ENCODE assay signal across 11 mouse cellular contexts in the genomic region with DNA sequence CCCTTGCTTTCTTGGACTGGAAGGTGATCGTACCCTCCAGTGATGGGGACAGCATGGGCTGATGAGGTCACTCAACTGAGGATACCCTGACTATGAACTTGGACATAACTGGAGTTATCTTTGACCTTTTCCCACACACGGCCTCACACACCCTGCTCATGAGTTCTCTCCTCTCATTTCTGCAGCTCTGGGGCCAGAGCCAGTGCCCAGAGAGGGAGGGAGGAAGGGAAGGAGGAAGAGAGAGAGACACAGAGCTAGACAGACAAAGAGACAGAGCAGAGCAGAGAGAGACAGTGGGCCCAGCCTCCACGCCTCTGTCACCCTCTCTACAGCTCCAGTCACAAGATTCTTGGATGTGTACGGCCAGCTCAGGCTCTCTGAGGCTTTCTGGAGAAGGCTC. TPM values are rescaled to one million over a fixed set of nuclear protein-coding genes. Genes with fewer than 3 reads are reported as not detected.
DNase-seq lines count a peak whose midpoint lies in the region; ATAC-seq and TF ChIP-seq lines count a peak whose summit lies in the region.
"Had no signal": no experiment of that assay in that cellular context is flagged by ENCODE, and none has a peak within 500 bp of the region (broad histone marks: within the 10 kb centered on the region; RNA-seq: fewer than 3 reads in every experiment).

No protein-coding gene starts in this region.

- no peak overlapping the region for H3K4me2 ChIP-seq in midbrain, embryonic 11.5 days
- H3K4me2 ChIP-seq in midbrain, postnatal 0 days (ENCODE audit: low read depth, low read length, poor library complexity, severe bottlenecking): no peak overlapping the region
- H3K4me2 ChIP-seq in embryonic facial prominence, embryonic 14.5 days (ENCODE audit: low read depth, low read length): no peak overlapping the region
- no peak overlapping the region for H3K4me2 ChIP-seq in liver, postnatal 0 days (ENCODE audit: low read depth, low read length)

- H3K9ac ChIP-seq in midbrain, embryonic 11.5 days (ENCODE audit: low read length): no peak overlapping the region
- H3K9ac ChIP-seq in midbrain, postnatal 0 days (replicated peaks; ENCODE audit: low read length, poor library complexity, severe bottlenecking): no peak overlapping the region
- no peak overlapping the region for H3K9ac ChIP-seq in embryonic facial prominence, embryonic 14.5 days (ENCODE audit: low read depth, low read length)
- H3K9ac ChIP-seq in liver, postnatal 0 days (replicated peaks): no peak overlapping the region

- H3K27ac ChIP-seq in midbrain, embryonic 11.5 days (ENCODE audit: low read depth, low read length): no peak overlapping the region
- H3K27ac ChIP-seq in midbrain, postnatal 0 days (ENCODE audit: low read depth, low read length): no peak overlapping the region
- H3K27ac ChIP-seq in embryonic facial prominence, embryonic 14.5 days (replicated peaks; ENCODE audit: low read depth, low read length): peak overlapping the region; percentile 34; the same call in 1 of the 2 replicates
- peak overlapping the region; percentile 34 for H3K27ac ChIP-seq in liver, postnatal 0 days (ENCODE audit: low read depth)
- H3K27ac ChIP-seq: macrophage had no signal

- H3K27me3 ChIP-seq in midbrain, embryonic 11.5 days (ENCODE audit: control insufficient read depth, insufficient read depth, low read length): no peaks in the 10 kb centered on the region
- H3K27me3 ChIP-seq in midbrain, postnatal 0 days (ENCODE audit: insufficient read depth, low read length): no peaks in the 10 kb centered on the region
- H3K27me3 ChIP-seq in embryonic facial prominence, embryonic 14.5 days (replicated peaks; ENCODE audit: control insufficient read depth, insufficient read depth, low read length): no peaks in the 10 kb centered on the region
- H3K27me3 ChIP-seq in liver, postnatal 0 days (ENCODE audit: insufficient read depth, low read length): no peaks in the 10 kb centered on the region

- TF ChIP-seq EP300 in liver, postnatal 0 days (IDR thresholded peaks at IDR 0.05; ENCODE audit: low read depth): no peak

- peaks cover 21% of the 10 kb centered on the region for H3K4me1 ChIP-seq in midbrain, embryonic 11.5 days (ENCODE audit: control insufficient read depth, insufficient read depth, low read length)
- H3K4me1 ChIP-seq in midbrain, postnatal 0 days (ENCODE audit: insufficient read depth, low read length): no peaks in the 10 kb centered on the region
- peaks cover 5% of the 10 kb centered on the region; the same call in 1 of the 2 replicates for H3K4me1 ChIP-seq in embryonic facial prominence, embryonic 14.5 days (ENCODE audit: control insufficient read depth, insufficient read depth, low read length)
- H3K4me1 ChIP-seq in liver, postnatal 0 days (ENCODE audit: insufficient read depth): peaks cover 10% of the 10 kb centered on the region

- intact Hi-C loops in heart, postnatal 14 days (cut with DNase I): no loop called here

- DNase-seq in heart, postnatal 14 days: peak; percentile 17 to 22
- no peak for DNase-seq in heart, postnatal 4 days
- DNase-seq in midbrain, embryonic 11.5 days (ENCODE audit: low spot score, missing footprints): peak; percentile 81
- DNase-seq in midbrain, postnatal 0 days (ENCODE audit: low spot score): no peak
- no peak for DNase-seq in embryonic facial prominence, embryonic 14.5 days (ENCODE audit: low spot score)
- DNase-seq in liver, postnatal 0 days: no peak
- no peak for DNase-seq in embryo, embryonic 10 days (ENCODE audit: low spot score)
- DNase-seq in retina, postnatal 1 day: no peak
- DNase-seq: thymus, postnatal 25 days had no signal

- H3K36me3 ChIP-seq in midbrain, embryonic 11.5 days (ENCODE audit: control insufficient read depth, insufficient read depth, low read length): no peaks in the 10 kb centered on the region
- no peaks in the 10 kb centered on the region for H3K36me3 ChIP-seq in midbrain, postnatal 0 days (ENCODE audit: insufficient read depth, low read length)
- no peaks in the 10 kb centered on the region for H3K36me3 ChIP-seq in embryonic facial prominence, embryonic 14.5 days (ENCODE audit: control insufficient read depth, insufficient read depth, low read length)
- no peaks in the 10 kb centered on the region for H3K36me3 ChIP-seq in liver, postnatal 0 days (replicated peaks; ENCODE audit: insufficient read depth, low read length)

- no peak for ATAC-seq in midbrain, embryonic 11.5 days (ENCODE audit: low FRiP score)
- no peak for ATAC-seq in midbrain, postnatal 0 days (ENCODE audit: low FRiP score)
- ATAC-seq in embryonic facial prominence, embryonic 14.5 days (ENCODE audit: low read depth): no peak
- no peak for ATAC-seq in liver, postnatal 0 days
- ATAC-seq: forebrain, embryonic 14.5 days had no signal

- WGBS in midbrain, embryonic 11.5 days: 76% methylated on average over 4 of the region's 4 CpGs
- 54% methylated on average over 4 of the region's 4 CpGs for WGBS in midbrain, postnatal 0 days
- 58% methylated on average over 4 of the region's 4 CpGs for WGBS in embryonic facial prominence, embryonic 14.5 days
- WGBS in liver, postnatal 0 days (ENCODE audit: insufficient replicate concordance): 69% methylated on average over 4 of the region's 4 CpGs

- TF ChIP-seq CTCF in midbrain, postnatal 0 days (IDR thresholded peaks at IDR 0.05): no peak
- no peak for TF ChIP-seq CTCF in liver, postnatal 0 days (IDR thresholded peaks at IDR 0.05; ENCODE audit: low read depth)

- H3K4me3 ChIP-seq in midbrain, embryonic 11.5 days (ENCODE audit: low read depth, low read length): no peak overlapping the region
- no peak overlapping the region for H3K4me3 ChIP-seq in midbrain, postnatal 0 days (ENCODE audit: low read depth, low read length)
- H3K4me3 ChIP-seq in embryonic facial prominence, embryonic 14.5 days (ENCODE audit: low read depth, low read length): no peak overlapping the region
- no peak overlapping the region for H3K4me3 ChIP-seq in liver, postnatal 0 days (ENCODE audit: low read depth, low read length)

- H3K9me3 ChIP-seq in midbrain, embryonic 11.5 days (ENCODE audit: control insufficient read depth, low read length): no peaks in the 10 kb centered on the region
- no peaks in the 10 kb centered on the region for H3K9me3 ChIP-seq in midbrain, postnatal 0 days (ENCODE audit: low read length)
- H3K9me3 ChIP-seq in embryonic facial prominence, embryonic 14.5 days (ENCODE audit: control insufficient read depth, low read length): no peaks in the 10 kb centered on the region
- H3K9me3 ChIP-seq in liver, postnatal 0 days (ENCODE audit: low read length): no peaks in the 10 kb centered on the region

RNA-seq across cellular contexts. Expression of a gene that starts 3.4 kb away (rescaled TPM):
- total RNA-seq in heart, postnatal 14 days (2021): 10 to 100 TPM; 19.3 to 20.3 TPM
- 10 to 100 TPM; 21.3 to 23.3 TPM for total RNA-seq in heart, postnatal 4 days (2021)
- 38.2 and 44.4 TPM in 2 replicates for polyA plus RNA-seq in midbrain, embryonic 11.5 days (2014; fragmentation: Nextera tagmentation; extraction: Ambion mirVana)
- 32.9 and 34.1 TPM in 2 replicates for total RNA-seq in midbrain, postnatal 0 days (2014; rRNA removed)
- polyA plus RNA-seq in midbrain, postnatal 0 days (2015; fragmentation: Nextera tagmentation; extraction: Ambion mirVana): 33.7 and 38.3 TPM in 2 replicates
- polyA plus RNA-seq in embryonic facial prominence, embryonic 14.5 days (2014; fragmentation: Nextera tagmentation; extraction: Ambion mirVana): 35.0 and 43.5 TPM in 2 replicates
- polyA plus RNA-seq in liver, postnatal 0 days (2015; fragmentation: Nextera tagmentation; extraction: Ambion mirVana): 12.3 and 14.5 TPM in 2 replicates

RNA-seq across cellular contexts. Expression of a gene that starts 4.4 kb away (rescaled TPM):
- total RNA-seq in heart, postnatal 14 days (2021): 10 to 100 TPM; 18.1 to 19.0 TPM
- total RNA-seq in heart, postnatal 4 days (2021): 1 to 10 TPM; 7.5 to 8.3 TPM
- 1.1 and 1.2 TPM in 2 replicates for polyA plus RNA-seq in midbrain, embryonic 11.5 days (2014; fragmentation: Nextera tagmentation; extraction: Ambion mirVana)
- total RNA-seq in midbrain, postnatal 0 days (2014; rRNA removed): 2.3 and 3.4 TPM in 2 replicates
- polyA plus RNA-seq in midbrain, postnatal 0 days (2015; fragmentation: Nextera tagmentation; extraction: Ambion mirVana): 2.4 and 2.5 TPM in 2 replicates
- 5.5 and 6.2 TPM in 2 replicates for polyA plus RNA-seq in embryonic facial prominence, embryonic 14.5 days (2014; fragmentation: Nextera tagmentation; extraction: Ambion mirVana)
- polyA plus RNA-seq in liver, postnatal 0 days (2015; fragmentation: Nextera tagmentation; extraction: Ambion mirVana): 1.6 and 1.9 TPM in 2 replicates

RNA-seq across cellular contexts. Expression of a gene that starts 6.6 kb away (rescaled TPM):
- total RNA-seq in heart, postnatal 14 days (2021): under 1 TPM in 1 of 2 experiments, not detected in 1; 0.10 TPM
- total RNA-seq in heart, postnatal 4 days (2021): under 1 TPM in 1 of 2 experiments, not detected in 1; 0.14 TPM
- 0.12 and 0.23 TPM in 2 replicates for polyA plus RNA-seq in midbrain, embryonic 11.5 days (2014; fragmentation: Nextera tagmentation; extraction: Ambion mirVana)
- total RNA-seq in midbrain, postnatal 0 days (2014; rRNA removed): 1.8 and 2.2 TPM in 2 replicates
- 2.9 and 3.1 TPM in 2 replicates for polyA plus RNA-seq in midbrain, postnatal 0 days (2015; fragmentation: Nextera tagmentation; extraction: Ambion mirVana)
- 0.36 and 0.60 TPM in 2 replicates for polyA plus RNA-seq in embryonic facial prominence, embryonic 14.5 days (2014; fragmentation: Nextera tagmentation; extraction: Ambion mirVana)
- not detected in 2 replicates for polyA plus RNA-seq in liver, postnatal 0 days (2015; fragmentation: Nextera tagmentation; extraction: Ambion mirVana)
- polyA plus RNA-seq: macrophage had no signal

RNA-seq across cellular contexts. Expression of a gene that starts 19.2 kb away (rescaled TPM):
- total RNA-seq in heart, postnatal 14 days (2021): 10 to 100 TPM; 62.4 to 68.8 TPM
- total RNA-seq in heart, postnatal 4 days (2021): 100 to 1,000 TPM in 1 of 2 experiments, 10 to 100 TPM in 1; 96.8 to 101 TPM
- polyA plus RNA-seq in midbrain, embryonic 11.5 days (2014; fragmentation: Nextera tagmentation; extraction: Ambion mirVana): 219 and 256 TPM in 2 replicates
- total RNA-seq in midbrain, postnatal 0 days (2014; rRNA removed): 543 and 647 TPM in 2 replicates
- polyA plus RNA-seq in midbrain, postnatal 0 days (2015; fragmentation: Nextera tagmentation; extraction: Ambion mirVana): 242 and 248 TPM in 2 replicates
- polyA plus RNA-seq in embryonic facial prominence, embryonic 14.5 days (2014; fragmentation: Nextera tagmentation; extraction: Ambion mirVana): 90.2 and 101 TPM in 2 replicates
- polyA plus RNA-seq in liver, postnatal 0 days (2015; fragmentation: Nextera tagmentation; extraction: Ambion mirVana): 4.9 and 6.1 TPM in 2 replicates

RNA-seq across cellular contexts. Expression of a gene that starts 24.8 kb away (rescaled TPM):
- 10 to 100 TPM; 21.9 to 22.0 TPM for total RNA-seq in heart, postnatal 14 days (2021)
- total RNA-seq in heart, postnatal 4 days (2021): 10 to 100 TPM; 23.7 to 26.1 TPM
- 30.8 and 34.5 TPM in 2 replicates for polyA plus RNA-seq in midbrain, embryonic 11.5 days (2014; fragmentation: Nextera tagmentation; extraction: Ambion mirVana)
- total RNA-seq in midbrain, postnatal 0 days (2014; rRNA removed): 69.8 and 73.8 TPM in 2 replicates
- 72.3 and 74.5 TPM in 2 replicates for polyA plus RNA-seq in midbrain, postnatal 0 days (2015; fragmentation: Nextera tagmentation; extraction: Ambion mirVana)
- polyA plus RNA-seq in embryonic facial prominence, embryonic 14.5 days (2014; fragmentation: Nextera tagmentation; extraction: Ambion mirVana): 60.9 and 66.1 TPM in 2 replicates
- 15.8 and 16.2 TPM in 2 replicates for polyA plus RNA-seq in liver, postnatal 0 days (2015; fragmentation: Nextera tagmentation; extraction: Ambion mirVana)

Comparison
In these comparisons a context has a peak if more than half of its experiments do, and no peak if none do; other contexts are left out.
1. DNase-seq: peak in heart, postnatal 14 days (2 of 2) and midbrain, embryonic 11.5 days (single experiment); none in heart, postnatal 4 days (single experiment), midbrain, postnatal 0 days (single experiment), embryonic facial prominence, embryonic 14.5 days (single experiment), liver, postnatal 0 days (single experiment), embryo, embryonic 10 days (single experiment) and retina, postnatal 1 day (single experiment).
2. H3K27ac ChIP-seq: peak in embryonic facial prominence, embryonic 14.5 days (single experiment) and liver, postnatal 0 days (single experiment); none in midbrain, embryonic 11.5 days (single experiment) and midbrain, postnatal 0 days (single experiment).